Mouse (Mus musculus) thymus, postnatal 25 days (tissue): ENCODE measurements around the gene Fip1l1.

Experiments
- DNase-seq: peaks from one replicate; pipeline ENCODE4 v3.0.0; 2022

Gene Fip1l1

GRCm38 (mm10) chr5:74535240-74536021 is at the start of gene Fip1l1:
TSS of gene Fip1l1 (plus strand) at chr5:74535449.
- peak; percentile 93 for DNase-seq

GRCm38 (mm10) chr5:74492705-74493104 is 42.5 kb upstream of the Fip1l1 start:
- DNase-seq, result no peak

GRCm38 (mm10) chr5:74511686-74512085 is 23.6 kb upstream of the Fip1l1 start:
- DNase-seq, result no peak

GRCm38 (mm10) chr5:74527025-74527424 is 8.2 kb upstream of the Fip1l1 start:
- no peak for DNase-seq

GRCm38 (mm10) chr5:74530785-74531184 is 4.5 kb upstream of the Fip1l1 start:
- no peak for DNase-seq

- DNase-seq, result peak; percentile 96
These were observed 3.5 kb upstream of the Fip1l1 start, which contains the start of gene Scfd2 for GRCm38 (mm10) chr5:74531630-74532280. TSS of gene Scfd2 (minus strand) at chr5:74531759.

- no peak for DNase-seq
These were observed 1.1 kb downstream of the Fip1l1 start for GRCm38 (mm10) chr5:74536180-74536947.

- DNase-seq, result no peak
These were observed 10.4 kb downstream of the Fip1l1 start for GRCm38 (mm10) chr5:74545606-74546005.

GRCm38 (mm10) chr5:74549566-74549965 is 14.3 kb downstream of the Fip1l1 start:
- DNase-seq, result no peak

- DNase-seq, result no peak
These were observed 25.9 kb downstream of the Fip1l1 start for GRCm38 (mm10) chr5:74561151-74561550.

- no peak for DNase-seq
These were observed 36.5 kb downstream of the Fip1l1 start for GRCm38 (mm10) chr5:74571767-74572166.

GRCm38 (mm10) chr5:74589133-74589532 is 53.9 kb downstream of the Fip1l1 start:
- DNase-seq, result no peak

GRCm38 (mm10) chr5:74591413-74591812 is 56.2 kb downstream of the Fip1l1 start:
- DNase-seq, result no peak

- no peak for DNase-seq
These were observed 57.9 kb downstream of the Fip1l1 start for GRCm38 (mm10) chr5:74593147-74593546.

- no peak for DNase-seq
These were observed 64.8 kb downstream of the Fip1l1 start for GRCm38 (mm10) chr5:74600010-74600409.

- DNase-seq, result no peak
These were observed 65.9 kb downstream of the Fip1l1 start for GRCm38 (mm10) chr5:74601171-74601570.

GRCm38 (mm10) chr5:74601965-74602364 is 66.7 kb downstream of the Fip1l1 start:
- DNase-seq, result no peak

- no peak for DNase-seq
These were observed 67.1 kb downstream of the Fip1l1 start for GRCm38 (mm10) chr5:74602371-74602770.

- DNase-seq, result no peak
These were observed 68.1 kb downstream of the Fip1l1 start for GRCm38 (mm10) chr5:74603306-74603705.

GRCm38 (mm10) chr5:74606213-74606612 is 71.0 kb downstream of the Fip1l1 start:
- no peak for DNase-seq

GRCm38 (mm10) chr5:74610511-74610910 is 75.3 kb downstream of the Fip1l1 start:
- DNase-seq, result no peak

- no peak for DNase-seq
These were observed 77.5 kb downstream of the Fip1l1 start for GRCm38 (mm10) chr5:74612713-74613112.

GRCm38 (mm10) chr5:74613491-74614151 is 78.4 kb downstream of the Fip1l1 start:
- no peak for DNase-seq
